Mouse (Mus musculus) G1E (cell line): ENCODE measurements around the gene Rbbp8nl.

Source experiments
- CTCF ChIP-seq: IDR thresholded peaks from 2 replicates; pipeline ENCODE4 v1.5.1; 2012; ENCODE audit warnings: low read depth, low read length, inconsistent platforms, mixed read lengths
- GATA1 ChIP-seq: IDR thresholded peaks from 2 replicates; pipeline ENCODE4 v1.6.1; 2012; ENCODE audit warnings: borderline replicate concordance, low read length, inconsistent platforms, mixed read lengths
- TAL1 ChIP-seq: conservative IDR thresholded peaks from 2 replicates; pipeline ENCODE4 v1.6.1; 2012; ENCODE audit warnings: low read depth, low read length, inconsistent platforms, mixed read lengths

GRCm38 (mm10) chr2:180334551-180334986 is 44.9 kb upstream of the Rbbp8nl start, which contains the start of gene Gata5:
- TF ChIP-seq CTCF (no peak), GATA1 (no peak), TAL1 (no peak)
